ENCODE assay signal across 8 mouse cellular contexts in the genomic region with DNA sequence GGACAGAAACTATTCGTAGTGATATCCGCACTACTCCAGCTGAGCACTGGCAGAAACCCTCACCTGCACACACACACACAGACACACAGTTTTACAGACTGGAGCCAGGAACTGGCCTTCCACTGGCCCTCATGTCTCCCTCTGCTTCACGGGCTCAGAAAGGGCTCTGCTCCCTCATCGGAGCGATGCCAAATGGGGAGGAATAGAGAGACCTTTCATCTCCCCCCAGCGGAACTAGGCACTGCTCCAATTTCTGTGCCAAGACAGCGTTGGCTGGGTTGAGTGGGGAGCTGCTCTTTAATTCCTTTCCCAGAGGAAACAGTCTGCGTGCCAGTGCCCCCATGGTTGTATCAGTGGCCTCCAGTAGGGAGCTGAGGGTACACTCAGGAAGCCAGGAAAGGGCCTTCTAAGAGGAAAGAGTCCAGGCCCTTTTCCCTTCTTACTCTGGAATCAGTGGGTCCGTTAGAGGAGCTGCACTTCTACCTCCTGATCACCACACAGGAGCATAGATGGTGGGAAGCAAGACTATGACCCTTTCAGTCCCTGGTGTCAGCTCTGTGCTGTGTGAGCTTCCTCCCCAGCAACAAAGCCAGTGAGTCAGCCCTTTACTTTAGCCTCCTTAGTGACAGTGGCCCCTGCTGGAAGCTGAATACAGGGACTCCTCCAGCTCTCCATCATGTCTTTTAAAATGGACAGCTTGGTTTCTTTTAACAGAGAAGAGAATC.
DNase-seq lines count a peak whose midpoint lies in the region; ATAC-seq lines count a peak whose summit lies in the region.

No protein-coding gene starts in this region.

- H3K9me3 ChIP-seq in heart, embryonic 14.5 days (ENCODE audit: control insufficient read depth, low read length): no peaks in the 10 kb centered on the region
- no peaks in the 10 kb centered on the region for H3K9me3 ChIP-seq in midbrain, embryonic 14.5 days (ENCODE audit: control insufficient read depth, low read length)

- ATAC-seq in heart, embryonic 14.5 days (ENCODE audit: insufficient number of reproducible peaks, insufficient read depth, low FRiP score, low read depth): no peak; the same call in 1 of the 2 replicates
- ATAC-seq in midbrain, embryonic 14.5 days (ENCODE audit: low FRiP score, low TSS enrichment): no peak; the same call in 1 of the 2 replicates
- no peak for ATAC-seq in monocyte, adult 5-6 weeks (replicated peaks; ENCODE audit: insufficient number of reproducible peaks, low FRiP score, low TSS enrichment, poor library complexity, severe bottlenecking)

- DNase-seq in urinary bladder, postnatal 14 days (ENCODE audit: low spot score): peak; percentile 38
- DNase-seq in urinary bladder, adult 18-20 months (ENCODE audit: low spot score in 2 of 2): no peak
- DNase-seq in cerebellum, postnatal 25 days: peak; percentile 75 to 80
- DNase-seq in layer of hippocampus, postnatal 14 days (ENCODE audit: low spot score in 2 of 2): peak; percentile 78 to 93
- peak; percentile 81 for DNase-seq in midbrain, embryonic 14.5 days
- no peak for DNase-seq in c-Kit-positive CD71-positive TER-119-positive erythroid progenitor cells, embryonic 14.5 days (ENCODE audit: low spot score)

- peaks cover 0 to 3% of the 10 kb centered on the region in 2 experiments; a peak in 1 of 4 replicates for H3K4me1 ChIP-seq in heart, embryonic 14.5 days (ENCODE audit: control insufficient read depth in 2 of 2, insufficient read depth in 2 of 2, low read length in 2 of 2)
- H3K4me1 ChIP-seq in midbrain, embryonic 14.5 days (ENCODE audit: control insufficient read depth, insufficient read depth, low read length): 0 out of 2 replicates have a peak, but pooled peaks cover 3% of the 10 kb centered on the region

- H3K27me3 ChIP-seq in heart, embryonic 14.5 days (ENCODE audit: control insufficient read depth, insufficient read depth, low read length): no peaks in the 10 kb centered on the region
- H3K27me3 ChIP-seq in midbrain, embryonic 14.5 days (ENCODE audit: control insufficient read depth, insufficient read depth, low read length): no peaks in the 10 kb centered on the region

- no peaks in the 10 kb centered on the region for H3K36me3 ChIP-seq in heart, embryonic 14.5 days (ENCODE audit: control insufficient read depth, insufficient read depth, low read length)
- no peaks in the 10 kb centered on the region for H3K36me3 ChIP-seq in midbrain, embryonic 14.5 days (ENCODE audit: control insufficient read depth, insufficient read depth, low read length)

- peak overlapping the region; percentile 4 to 69; a peak in 2 of 4 replicates for H3K27ac ChIP-seq in heart, embryonic 14.5 days (replicated peaks in 1 of 2; ENCODE audit: control insufficient read depth in 1 of 2, insufficient read depth in 1 of 2, low read depth in 2 of 2, low read length in 2 of 2)
- peak overlapping the region; percentile 37; the same call in 1 of the 2 replicates for H3K27ac ChIP-seq in midbrain, embryonic 14.5 days (replicated peaks; ENCODE audit: low read depth, low read length)

- 61% methylated on average over 9 of the region's 9 CpGs for whole genome bisulfite sequencing in heart, embryonic 14.5 days
- 74% methylated on average over 9 of the region's 9 CpGs for WGBS in midbrain, embryonic 14.5 days

- H3K4me3 ChIP-seq in heart, embryonic 14.5 days (ENCODE audit: control insufficient read depth in 1 of 2, insufficient read depth in 1 of 2, low read depth in 1 of 2, low read length in 2 of 2): no peak overlapping the region
- H3K4me3 ChIP-seq in midbrain, embryonic 14.5 days (replicated peaks; ENCODE audit: low read depth, low read length): no peak overlapping the region

- H3K9ac ChIP-seq in heart, embryonic 14.5 days (ENCODE audit: low read length): no peak overlapping the region
- H3K9ac ChIP-seq in midbrain, embryonic 14.5 days (replicated peaks; ENCODE audit: low read length): no peak overlapping the region

- H3K4me2 ChIP-seq in heart, embryonic 14.5 days (ENCODE audit: low read length): no peak overlapping the region
- no peak overlapping the region for H3K4me2 ChIP-seq in midbrain, embryonic 14.5 days (ENCODE audit: low read length)

Comparison
In these comparisons a context has a peak if more than half of its experiments do, and no peak if none do; other contexts are left out.
1. DNase-seq: peak in urinary bladder, postnatal 14 days (single experiment), cerebellum, postnatal 25 days (2 of 2), layer of hippocampus, postnatal 14 days (2 of 2) and midbrain, embryonic 14.5 days (single experiment); none in urinary bladder, adult 18-20 months (0 of 2) and c-Kit-positive CD71-positive TER-119-positive erythroid progenitor cells, embryonic 14.5 days (single experiment).